Mouse (Mus musculus) embryonic facial prominence, embryonic 10.5 days (tissue): Measurements from ENCODE around the gene Magix. TPM values are rescaled to one million over a fixed set of nuclear protein-coding genes. Genes with fewer than 3 reads are reported as not detected.

Source experiments
- DNase-seq: peaks from one replicate; pipeline ENCODE4 v3.0.0-alpha.2; 2017; ENCODE audit warnings: low spot score
- H3K27ac ChIP-seq: fragments of 300-500 bp; sonication (generic); replicated peaks from 2 replicates; pipeline ENCODE4 v1.5.1; 2016; ENCODE audit warnings: mild to moderate bottlenecking
- H3K27me3 ChIP-seq: fragments of 300-500 bp; sonication (generic); replicated peaks from 2 replicates; pipeline ENCODE4 v1.6.1; 2016; ENCODE audit warnings: low read depth, mild to moderate bottlenecking; ENCODE audit not compliant: poor library complexity, severe bottlenecking
- H3K36me3 ChIP-seq: fragments of 300-500 bp; sonication (generic); replicated peaks from 2 replicates; pipeline ENCODE4 v1.6.1; 2016; ENCODE audit warnings: mild to moderate bottlenecking, moderate library complexity
- H3K4me1 ChIP-seq: fragments of 300-500 bp; sonication (generic); 2 replicates; pipeline ENCODE4 v1.6.1; 2016
- H3K4me3 ChIP-seq: fragments of 300-500 bp; sonication (generic); 2 replicates; pipeline ENCODE4 v1.5.1; 2016; ENCODE audit warnings: mild to moderate bottlenecking, moderate library complexity
- H3K9me3 ChIP-seq: fragments of 300-500 bp; sonication (generic); 2 replicates; pipeline ENCODE4 v1.6.1; 2016; ENCODE audit warnings: mild to moderate bottlenecking
- WGBS: fragments of 180-500 bp; shearing (Covaris S2); methylation state at CpG from one replicate; pipeline ENCODE4 v1.1.7; 2016; 5-methylcytosine and 5-hydroxymethylcytosine counted together
- polyA plus RNA-seq: library from polyadenylated mRNA; unstranded; fragments of >200 nt; fragmentation: Nextera tagmentation; extraction: Ambion mirVana; gene quantifications from 2 replicates; pipeline ENCODE4 v1.2.1, GENCODE M21; 2016

Magix gene
- polyA plus RNA-seq, 1 experiment from 2014 or later, result 0.09 TPM

- H3K9me3 ChIP-seq, result peaks cover 4% of the 10 kb centered on the region; the same call in 1 of the 2 replicates
- peak; percentile 39 for DNase-seq
- H3K4me1 ChIP-seq, result peaks cover 18% of the 10 kb centered on the region
- peak within 1 kb of the TSS; percentile 72 for H3K27ac ChIP-seq
- 22% methylated on average over 35 of the region's 36 CpGs for WGBS
- H3K4me3 ChIP-seq, result peak within 1 kb of the TSS; percentile 59
- H3K27me3 ChIP-seq, result peaks cover 21% of the 10 kb centered on the region; the same call in 1 of the 2 replicates
- H3K36me3 ChIP-seq, result peaks cover 23% of the 10 kb centered on the region
Observed at GRCm38 (mm10) chrX:7670921-7671623, 10.0 kb downstream of the Magix start, which contains the start of gene Plp2. Gene Plp2, minus strand, starts transcription at chrX:7671390.

GRCm38 (mm10) chrX:7670390-7670881 is 10.6 kb downstream of the Magix start:
- peak; percentile 67 for DNase-seq
- peak overlapping the region; percentile 59 for H3K4me3 ChIP-seq
- 23% methylated on average over 19 of the region's 19 CpGs for WGBS
- peaks cover 19% of the 10 kb centered on the region; the same call in 1 of the 2 replicates for H3K27me3 ChIP-seq
- peaks cover 18% of the 10 kb centered on the region for H3K4me1 ChIP-seq
- H3K27ac ChIP-seq, result peak overlapping the region; percentile 72
- peaks cover 23% of the 10 kb centered on the region for H3K36me3 ChIP-seq
- peaks cover 4% of the 10 kb centered on the region; the same call in 1 of the 2 replicates for H3K9me3 ChIP-seq

GRCm38 (mm10) chrX:7665739-7666502 is 15.1 kb downstream of the Magix start:
- no peak for DNase-seq
- 0 out of 2 replicates have a peak, but pooled peaks cover 6% of the 10 kb centered on the region for H3K9me3 ChIP-seq
- WGBS, result 75% methylated on average over 21 of the region's 21 CpGs
- peaks cover 29% of the 10 kb centered on the region for H3K36me3 ChIP-seq
- peaks cover 7% of the 10 kb centered on the region for H3K4me1 ChIP-seq
- no peak overlapping the region for H3K4me3 ChIP-seq
- H3K27ac ChIP-seq, result no peak overlapping the region
- no peaks in the 10 kb centered on the region for H3K27me3 ChIP-seq

GRCm38 (mm10) chrX:7664791-7665190 is 16.3 kb downstream of the Magix start:
- Histone ChIP-seq H3K27ac (no peak overlapping the region), H3K4me3 (no peak overlapping the region), H3K9me3 (0 out of 2 replicates have a peak, but pooled peaks cover 2% of the 10 kb centered on the region), H3K4me1 (no peaks in the 10 kb centered on the region), H3K27me3 (no peaks in the 10 kb centered on the region), H3K36me3 (peaks cover 29% of the 10 kb centered on the region)
- WGBS, result 88% methylated on average over 11 of the region's 11 CpGs
- no peak for DNase-seq

- peaks cover 7% of the 10 kb centered on the region; the same call in 1 of the 2 replicates for H3K9me3 ChIP-seq
- H3K4me3 ChIP-seq, result no peak overlapping the region
- 75% methylated on average over 3 of the region's 3 CpGs for WGBS
- no peaks in the 10 kb centered on the region for H3K27me3 ChIP-seq
- peaks cover 13% of the 10 kb centered on the region for H3K4me1 ChIP-seq
- peaks cover 21% of the 10 kb centered on the region for H3K36me3 ChIP-seq
- no peak overlapping the region for H3K27ac ChIP-seq
- no peak for DNase-seq
Observed at GRCm38 (mm10) chrX:7662936-7663335, 18.1 kb downstream of the Magix start.

- no peak overlapping the region for H3K4me3 ChIP-seq
- no peak overlapping the region for H3K27ac ChIP-seq
- H3K36me3 ChIP-seq, result peaks cover 6% of the 10 kb centered on the region; the same call in 1 of the 2 replicates
- 74% methylated on average over 4 of the region's 4 CpGs for WGBS
- no peaks in the 10 kb centered on the region for H3K27me3 ChIP-seq
- H3K9me3 ChIP-seq, result peaks cover 7% of the 10 kb centered on the region; the same call in 1 of the 2 replicates
- no peak for DNase-seq
- H3K4me1 ChIP-seq, result peaks cover 21% of the 10 kb centered on the region
Observed at GRCm38 (mm10) chrX:7661086-7661485, 20.0 kb downstream of the Magix start.

GRCm38 (mm10) chrX:7658785-7659589 is 22.1 kb downstream of the Magix start:
- WGBS, result 53% methylated on average over 11 of the region's 11 CpGs
- H3K27ac ChIP-seq, result peak overlapping the region; percentile 77; the same call in 1 of the 2 replicates
- H3K36me3 ChIP-seq, result no peaks in the 10 kb centered on the region
- H3K9me3 ChIP-seq, result peaks cover 4% of the 10 kb centered on the region; the same call in 1 of the 2 replicates
- peaks cover 21% of the 10 kb centered on the region for H3K4me1 ChIP-seq
- H3K27me3 ChIP-seq, result no peaks in the 10 kb centered on the region
- no peak for DNase-seq
- peak overlapping the region; percentile 60 for H3K4me3 ChIP-seq

- Histone ChIP-seq H3K4me1 (peaks cover 21% of the 10 kb centered on the region), H3K9me3 (peaks cover 4% of the 10 kb centered on the region; the same call in 1 of the 2 replicates), H3K4me3 (peak overlapping the region; percentile 60), H3K27ac (peak overlapping the region; percentile 77), H3K36me3 (no peaks in the 10 kb centered on the region), H3K27me3 (no peaks in the 10 kb centered on the region)
- peak; percentile 42 for DNase-seq
- 19% methylated on average over 15 of the region's 15 CpGs for WGBS
Observed at GRCm38 (mm10) chrX:7658031-7658784, 22.8 kb downstream of the Magix start.

GRCm38 (mm10) chrX:7657221-7657639 is 23.8 kb downstream of the Magix start, which contains the start of gene Prickle3:
Gene Prickle3, plus strand, starts transcription at chrX:7657260.
- Histone ChIP-seq H3K9me3 (peaks cover 4% of the 10 kb centered on the region; the same call in 1 of the 2 replicates), H3K36me3 (no peaks in the 10 kb centered on the region), H3K4me1 (peaks cover 21% of the 10 kb centered on the region), H3K27ac (peak within 1 kb of the TSS; percentile 77), H3K4me3 (peak within 1 kb of the TSS; percentile 60), H3K27me3 (no peaks in the 10 kb centered on the region)
- 18% methylated on average over 26 of the region's 26 CpGs for WGBS
- DNase-seq, result peak; percentile 28

- peak overlapping the region; percentile 61 for H3K4me3 ChIP-seq
- peak overlapping the region; percentile 89 for H3K27ac ChIP-seq
- no peaks in the 10 kb centered on the region for H3K4me1 ChIP-seq
- 18% methylated on average over 25 of the region's 25 CpGs for WGBS
- no peaks in the 10 kb centered on the region for H3K9me3 ChIP-seq
- DNase-seq, result peak; percentile 82
- no peaks in the 10 kb centered on the region for H3K36me3 ChIP-seq
- H3K27me3 ChIP-seq, result no peaks in the 10 kb centered on the region
Observed at GRCm38 (mm10) chrX:7648671-7649304, 32.3 kb downstream of the Magix start.

- no peak overlapping the region for H3K27ac ChIP-seq
- no peaks in the 10 kb centered on the region for H3K9me3 ChIP-seq
- H3K4me3 ChIP-seq, result no peak overlapping the region
- H3K27me3 ChIP-seq, result peaks cover 13% of the 10 kb centered on the region
- WGBS, result 15% methylated on average over 5 of the region's 5 CpGs
- DNase-seq, result peak; percentile 78
- H3K4me1 ChIP-seq, result no peaks in the 10 kb centered on the region
- no peaks in the 10 kb centered on the region for H3K36me3 ChIP-seq
Observed at GRCm38 (mm10) chrX:7645349-7645748, 35.7 kb downstream of the Magix start.
